Mouse (Mus musculus): ENCODE data around the gene Srms. TPM values are rescaled to one million over a fixed set of nuclear protein-coding genes. Genes with fewer than 3 reads are reported as not detected.

Gene Srms
- polyA plus RNA-seq (2012; rRNA removed; ENCODE audit: low replicate concordance) = 1.4 and 1.9 TPM in 2 replicates

DNA sequence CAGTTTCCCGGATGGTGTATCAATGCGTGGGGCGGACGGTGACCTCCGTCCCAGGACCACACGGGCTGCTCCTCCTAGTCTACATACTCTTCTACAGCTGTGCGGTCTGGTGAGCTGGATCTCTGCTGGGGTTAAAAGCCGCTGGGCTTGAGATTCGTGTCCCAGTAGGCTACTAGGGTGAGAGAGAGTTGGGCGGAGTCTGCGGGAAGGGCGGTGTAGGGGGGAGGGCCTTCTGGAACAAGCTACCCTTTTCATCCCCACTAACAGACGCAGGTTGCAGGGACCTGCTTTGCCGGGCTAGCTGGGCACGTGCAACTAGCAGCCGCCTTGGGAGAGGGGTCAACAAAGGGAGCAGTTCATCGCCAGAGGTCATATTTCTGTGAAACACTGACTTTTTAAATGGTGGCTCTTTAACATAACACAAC lies at the start of gene Srms:
Gene Srms (minus strand): TSS at position 165 of the 425 bp plus-strand sequence.

GRCm38 (mm10) chr2:181241602-181242313 lies 28.8 kb upstream of the Srms start, which contains the start of gene Helz2:
Helz2 (minus strand) TSS chr2:181242027.

GRCm38 (mm10) chr2:181219538-181220216 lies 6.7 kb upstream of the Srms start, which contains the start of gene Fndc11:
Fndc11 (plus strand) TSS chr2:181220013.

DNA sequence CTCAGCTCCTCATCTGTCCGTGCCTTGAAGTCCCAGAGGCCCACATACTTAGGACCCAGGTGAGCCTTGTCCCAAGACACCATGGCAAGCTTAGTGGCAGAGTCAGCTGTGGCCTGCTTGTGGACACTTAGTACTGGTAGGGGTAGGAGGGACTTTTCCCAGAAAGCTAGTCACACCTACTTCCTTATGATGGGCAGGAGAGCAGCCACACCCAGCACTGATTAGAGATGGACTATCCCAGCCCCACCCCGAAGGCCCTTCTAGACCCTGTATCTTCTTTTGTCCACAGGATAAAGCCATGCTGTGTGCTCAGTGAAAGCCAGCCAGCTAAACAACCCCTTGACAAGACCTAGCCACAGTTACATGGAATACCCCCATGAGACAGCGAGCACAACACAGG lies 10.6 kb downstream of the Srms start, which contains the start of gene Ptk6:
Gene Ptk6 (minus strand): TSS at position 368 of the 400 bp plus-strand sequence.

DNA sequence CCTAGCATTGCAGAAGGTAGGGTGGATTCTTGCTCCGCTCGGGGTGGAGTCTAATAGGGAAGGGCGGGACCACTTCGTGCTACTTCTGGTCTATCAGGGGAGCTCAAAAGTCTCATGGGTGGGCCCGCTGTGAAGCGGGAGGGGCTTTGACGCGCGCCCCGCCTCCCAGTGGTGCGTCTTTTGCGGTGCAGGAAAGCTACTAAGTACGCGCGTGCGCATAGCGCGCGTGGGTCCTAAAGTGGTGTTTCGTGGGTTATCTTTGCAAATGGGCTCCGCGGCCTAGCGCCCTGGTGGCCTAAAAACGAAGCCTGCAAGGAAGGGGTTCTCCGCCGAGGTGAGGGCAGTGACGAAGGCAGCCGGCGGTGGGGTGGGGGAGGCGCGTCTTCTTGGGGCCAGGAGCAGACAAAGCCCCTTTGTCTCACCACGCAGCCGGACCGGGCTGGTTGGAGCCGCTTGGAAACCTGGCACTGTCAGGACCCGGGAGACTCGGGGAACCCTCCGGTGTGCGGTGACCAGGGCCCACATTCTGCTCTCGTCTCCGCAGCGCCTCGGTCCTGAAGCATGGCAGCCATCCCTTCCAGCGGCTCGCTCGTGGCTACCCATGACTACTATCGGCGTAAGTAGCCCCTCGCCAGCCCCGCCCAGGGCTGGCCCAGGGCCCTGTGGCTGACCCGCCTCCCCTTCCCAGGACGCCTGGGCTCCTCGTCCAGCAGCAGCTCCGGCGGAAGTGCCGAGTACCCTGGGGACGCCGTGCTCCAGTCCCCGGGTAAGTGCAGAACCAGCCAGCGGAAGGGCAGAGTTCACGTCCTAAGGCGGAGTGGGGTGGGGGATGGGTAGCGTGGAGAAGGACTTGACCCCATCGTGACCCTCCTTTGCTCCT lies 25.6 kb downstream of the Srms start, which contains the start of gene Ppdpf:
Gene Ppdpf (plus strand): TSS at position 127 of the 880 bp plus-strand sequence.

GRCm38 (mm10) chr2:181156248-181157121 lies 56.5 kb downstream of the Srms start, which contains the start of gene Eef1a2:
Eef1a2 (minus strand) TSS chr2:181157014.

Other genes with a start within 250 kb of the Srms start
- gene Arfgap1, start 246.0 kb downstream of the Srms start, polyA plus RNA-seq (2012; rRNA removed; ENCODE audit: low replicate concordance) = 47.7 and 59.1 TPM in 2 replicates
- gene Col20a1, start 226.7 kb downstream of the Srms start, polyA plus RNA-seq (2012; rRNA removed; ENCODE audit: low replicate concordance) = 2.6 and 3.5 TPM in 2 replicates
- gene Chrna4, start 169.6 kb downstream of the Srms start, polyA plus RNA-seq (2012; rRNA removed; ENCODE audit: low replicate concordance) = 0.35 TPM in 1 of 2 replicates, not detected in the other
- gene Kcnq2, start 77.9 kb downstream of the Srms start, polyA plus RNA-seq (2012; rRNA removed; ENCODE audit: low replicate concordance) = 0.04 TPM in 1 of 2 replicates, not detected in the other
- gene Eef1a2, start 56.2 kb downstream of the Srms start, polyA plus RNA-seq (2012; rRNA removed; ENCODE audit: low replicate concordance) = 0.16 and 238 TPM in 2 replicates
- gene Ppdpf, start 25.9 kb downstream of the Srms start, polyA plus RNA-seq (2012; rRNA removed; ENCODE audit: low replicate concordance) = 163 and 261 TPM in 2 replicates
- gene Ptk6, start 10.4 kb downstream of the Srms start, polyA plus RNA-seq (2012; rRNA removed; ENCODE audit: low replicate concordance) = 0.11 and 0.40 TPM in 2 replicates
- 0.27 and 0.34 TPM in 2 replicates for gene Fndc11, start 6.8 kb upstream of the Srms start, polyA plus RNA-seq (2012; rRNA removed; ENCODE audit: low replicate concordance)
- gene Helz2, start 28.8 kb upstream of the Srms start, polyA plus RNA-seq (2012; rRNA removed; ENCODE audit: low replicate concordance) = 53.0 and 78.8 TPM in 2 replicates
- 25.4 and 31.0 TPM in 2 replicates for gene Gmeb2, start 74.8 kb upstream of the Srms start, polyA plus RNA-seq (2012; rRNA removed; ENCODE audit: low replicate concordance)
- gene Stmn3, start 101.3 kb upstream of the Srms start, polyA plus RNA-seq (2012; rRNA removed; ENCODE audit: low replicate concordance) = 0.12 and 0.30 TPM in 2 replicates
- gene Rtel1, start 106.6 kb upstream of the Srms start, polyA plus RNA-seq (2012; rRNA removed; ENCODE audit: low replicate concordance) = 39.3 and 60.7 TPM in 2 replicates
- gene Zgpat, start 151.7 kb upstream of the Srms start, polyA plus RNA-seq (2012; rRNA removed; ENCODE audit: low replicate concordance) = 37.8 and 41.8 TPM in 2 replicates
- 32.9 and 45.7 TPM in 2 replicates for gene Arfrp1, start 152.2 kb upstream of the Srms start, polyA plus RNA-seq (2012; rRNA removed; ENCODE audit: low replicate concordance)
- 90.2 and 175 TPM in 2 replicates for gene Lime1, start 166.9 kb upstream of the Srms start, polyA plus RNA-seq (2012; rRNA removed; ENCODE audit: low replicate concordance)
- gene Zbtb46, start 246.2 kb upstream of the Srms start, polyA plus RNA-seq (2012; rRNA removed; ENCODE audit: low replicate concordance) = 9.5 and 13.9 TPM in 2 replicates